Mouse (Mus musculus) embryonic facial prominence, embryonic 10.5 days (tissue): Measurements from ENCODE around the gene Stxbp4. TPM values are rescaled to one million over a fixed set of nuclear protein-coding genes. Genes with fewer than 3 reads are reported as not detected.

Experiments
- DNase-seq: peaks from one replicate; pipeline ENCODE4 v3.0.0-alpha.2; 2017; ENCODE audit warnings: low spot score
- H3K27ac ChIP-seq: fragments of 300-500 bp; sonication (generic); replicated peaks from 2 replicates; pipeline ENCODE4 v1.5.1; 2016; ENCODE audit warnings: mild to moderate bottlenecking
- H3K27me3 ChIP-seq: fragments of 300-500 bp; sonication (generic); replicated peaks from 2 replicates; pipeline ENCODE4 v1.6.1; 2016; ENCODE audit warnings: low read depth, mild to moderate bottlenecking; ENCODE audit not compliant: poor library complexity, severe bottlenecking
- H3K36me3 ChIP-seq: fragments of 300-500 bp; sonication (generic); replicated peaks from 2 replicates; pipeline ENCODE4 v1.6.1; 2016; ENCODE audit warnings: mild to moderate bottlenecking, moderate library complexity
- H3K4me1 ChIP-seq: fragments of 300-500 bp; sonication (generic); 2 replicates; pipeline ENCODE4 v1.6.1; 2016
- H3K4me3 ChIP-seq: fragments of 300-500 bp; sonication (generic); 2 replicates; pipeline ENCODE4 v1.5.1; 2016; ENCODE audit warnings: mild to moderate bottlenecking, moderate library complexity
- H3K9me3 ChIP-seq: fragments of 300-500 bp; sonication (generic); 2 replicates; pipeline ENCODE4 v1.6.1; 2016; ENCODE audit warnings: mild to moderate bottlenecking
- whole genome bisulfite sequencing: fragments of 180-500 bp; shearing (Covaris S2); methylation state at CpG from one replicate; pipeline ENCODE4 v1.1.7; 2016; 5-methylcytosine and 5-hydroxymethylcytosine counted together
- polyA plus RNA-seq: library from polyadenylated mRNA; unstranded; fragments of >200 nt; fragmentation: Nextera tagmentation; extraction: Ambion mirVana; gene quantifications from 2 replicates; pipeline ENCODE4 v1.2.1, GENCODE M21; 2016

The Stxbp4 gene
- 37.9 and 38.6 TPM in 2 replicates for polyA plus RNA-seq

GRCm38 (mm10) chr11:90637440-90638311, at the start of gene Stxbp4, which contains the start of gene Cox11:
Gene Stxbp4, minus strand, starts transcription at chr11:90638084.
Gene Cox11, plus strand, starts transcription at chr11:90638173.
- H3K4me3 ChIP-seq = peak within 1 kb of the TSS; percentile 99
- H3K27ac ChIP-seq = peak within 1 kb of the TSS; percentile 98
- H3K36me3 ChIP-seq = peaks cover 28% of the 10 kb centered on the region
- peak; percentile 96 for DNase-seq
- no peaks in the 10 kb centered on the region for H3K27me3 ChIP-seq
- H3K9me3 ChIP-seq = no peaks in the 10 kb centered on the region
- peaks cover 19% of the 10 kb centered on the region for H3K4me1 ChIP-seq
- under 1% methylated on average over 48 of the region's 48 CpGs for WGBS

- H3K4me1 ChIP-seq = peaks cover 21% of the 10 kb centered on the region
- DNase-seq = no peak
- H3K9me3 ChIP-seq = no peaks in the 10 kb centered on the region
- peaks cover 9% of the 10 kb centered on the region; the same call in 1 of the 2 replicates for H3K36me3 ChIP-seq
- under 1% methylated on average over 17 of the region's 17 CpGs for WGBS
- peaks cover 34% of the 10 kb centered on the region for H3K27me3 ChIP-seq
- peak overlapping the region; percentile 81 for H3K27ac ChIP-seq
- peak overlapping the region; percentile 73 for H3K4me3 ChIP-seq
Observed at GRCm38 (mm10) chr11:90687040-90687439, 49.2 kb upstream of the Stxbp4 start.

GRCm38 (mm10) chr11:90686287-90687025, 48.6 kb upstream of the Stxbp4 start:
- Histone ChIP-seq H3K27me3 (peaks cover 34% of the 10 kb centered on the region), H3K4me3 (peak overlapping the region; percentile 73), H3K9me3 (no peaks in the 10 kb centered on the region), H3K36me3 (peaks cover 9% of the 10 kb centered on the region; the same call in 1 of the 2 replicates), H3K4me1 (peaks cover 21% of the 10 kb centered on the region), H3K27ac (no peak overlapping the region)
- 72% methylated on average over 13 of the region's 13 CpGs for WGBS
- no peak for DNase-seq

- WGBS = 75% methylated on average over 6 of the region's 6 CpGs
- H3K27ac ChIP-seq = no peak overlapping the region
- H3K4me3 ChIP-seq = no peak overlapping the region
- H3K36me3 ChIP-seq = peaks cover 17% of the 10 kb centered on the region; the same call in 1 of the 2 replicates
- DNase-seq = no peak
- H3K4me1 ChIP-seq = peaks cover 21% of the 10 kb centered on the region
- H3K9me3 ChIP-seq = no peaks in the 10 kb centered on the region
- H3K27me3 ChIP-seq = peaks cover 34% of the 10 kb centered on the region
Observed at GRCm38 (mm10) chr11:90685196-90685595, 47.3 kb upstream of the Stxbp4 start.

GRCm38 (mm10) chr11:90684765-90685164, 46.9 kb upstream of the Stxbp4 start:
- 46% methylated on average over 6 of the region's 6 CpGs for WGBS
- Histone ChIP-seq H3K4me3 (no peak overlapping the region), H3K4me1 (peaks cover 21% of the 10 kb centered on the region), H3K27me3 (peaks cover 34% of the 10 kb centered on the region), H3K27ac (no peak overlapping the region), H3K9me3 (no peaks in the 10 kb centered on the region), H3K36me3 (peaks cover 17% of the 10 kb centered on the region; the same call in 1 of the 2 replicates)
- DNase-seq = no peak

GRCm38 (mm10) chr11:90681171-90681570, 43.3 kb upstream of the Stxbp4 start:
- Histone ChIP-seq H3K4me3 (no peak overlapping the region), H3K27ac (no peak overlapping the region), H3K27me3 (peaks cover 5% of the 10 kb centered on the region; the same call in 1 of the 2 replicates), H3K4me1 (peaks cover 8% of the 10 kb centered on the region), H3K9me3 (no peaks in the 10 kb centered on the region), H3K36me3 (peaks cover 17% of the 10 kb centered on the region; the same call in 1 of the 2 replicates)
- no peak for DNase-seq

GRCm38 (mm10) chr11:90678582-90678981, 40.7 kb upstream of the Stxbp4 start:
- 86% methylated on average over 5 of the region's 5 CpGs for WGBS
- DNase-seq = no peak
- Histone ChIP-seq H3K36me3 (peaks cover 17% of the 10 kb centered on the region; the same call in 1 of the 2 replicates), H3K4me3 (no peak overlapping the region), H3K27ac (no peak overlapping the region), H3K4me1 (no peaks in the 10 kb centered on the region), H3K27me3 (no peaks in the 10 kb centered on the region), H3K9me3 (no peaks in the 10 kb centered on the region)

- Histone ChIP-seq H3K27me3 (no peaks in the 10 kb centered on the region), H3K4me1 (no peaks in the 10 kb centered on the region), H3K9me3 (no peaks in the 10 kb centered on the region), H3K4me3 (no peak overlapping the region), H3K27ac (no peak overlapping the region), H3K36me3 (peaks cover 20% of the 10 kb centered on the region)
- DNase-seq = peak; percentile 4
- 84% methylated on average over 8 of the region's 8 CpGs for WGBS
Observed at GRCm38 (mm10) chr11:90677771-90678288, 39.9 kb upstream of the Stxbp4 start.

GRCm38 (mm10) chr11:90677027-90677426, 39.1 kb upstream of the Stxbp4 start:
- no peaks in the 10 kb centered on the region for H3K27me3 ChIP-seq
- peaks cover 17% of the 10 kb centered on the region for H3K36me3 ChIP-seq
- no peaks in the 10 kb centered on the region for H3K9me3 ChIP-seq
- DNase-seq = no peak
- H3K4me3 ChIP-seq = no peak overlapping the region
- no peak overlapping the region for H3K27ac ChIP-seq
- WGBS = 91% methylated on average over 7 of the region's 7 CpGs
- H3K4me1 ChIP-seq = no peaks in the 10 kb centered on the region

GRCm38 (mm10) chr11:90675479-90676110, 37.7 kb upstream of the Stxbp4 start:
- Histone ChIP-seq H3K27me3 (no peaks in the 10 kb centered on the region), H3K4me3 (no peak overlapping the region), H3K9me3 (no peaks in the 10 kb centered on the region), H3K4me1 (no peaks in the 10 kb centered on the region), H3K27ac (no peak overlapping the region), H3K36me3 (peaks cover 10% of the 10 kb centered on the region)
- WGBS = 88% methylated on average over 5 of the region's 5 CpGs
- DNase-seq = no peak

- 96% methylated on average over 6 of the region's 6 CpGs for WGBS
Observed at GRCm38 (mm10) chr11:90667325-90667724, 29.4 kb upstream of the Stxbp4 start.

GRCm38 (mm10) chr11:90666916-90667315, 29.0 kb upstream of the Stxbp4 start:
- no peak overlapping the region for H3K4me3 ChIP-seq
- H3K9me3 ChIP-seq = no peaks in the 10 kb centered on the region
- peaks cover 38% of the 10 kb centered on the region for H3K4me1 ChIP-seq
- WGBS = 83% methylated on average over 4 of the region's 4 CpGs
- DNase-seq = no peak
- no peaks in the 10 kb centered on the region for H3K27me3 ChIP-seq
- H3K27ac ChIP-seq = no peak overlapping the region
- H3K36me3 ChIP-seq = peaks cover 10% of the 10 kb centered on the region

More at GRCm38 (mm10) chr11:90667325-90667724, 29.4 kb upstream of the Stxbp4 start:
- Histone ChIP-seq H3K27ac (no peak overlapping the region), H3K4me3 (no peak overlapping the region), H3K36me3 (peaks cover 13% of the 10 kb centered on the region), H3K4me1 (peaks cover 38% of the 10 kb centered on the region), H3K9me3 (no peaks in the 10 kb centered on the region), H3K27me3 (no peaks in the 10 kb centered on the region)
- no peak for DNase-seq
